Mouse (Mus musculus): ENCODE measurements around the gene Ttc9c. TPM values are rescaled to one million over a fixed set of nuclear protein-coding genes. Genes with fewer than 3 reads are reported as not detected.

The Ttc9c gene
- polyA plus RNA-seq, 2 experiments, result 16.9 to 17.1 TPM

GRCm38 (mm10) chr19:8770567-8771270, 48.4 kb downstream of the Ttc9c start, which contains the start of gene Tmem223:
Tmem223 (plus strand) TSS chr19:8770996.
- peak within 1 kb of the TSS; percentile 80 for H3K27ac ChIP-seq
- H3K27me3 ChIP-seq (ENCODE audit: control insufficient read depth, insufficient read depth, low read length), result no peaks in the 10 kb centered on the region
- ATAC-seq (ENCODE audit: insufficient read depth), result no peak
- TF ChIP-seq EP300 (IDR thresholded peaks at IDR 0.05; ENCODE audit: low read depth), result no peak
- peak; percentile 40 for TF ChIP-seq CTCF (IDR thresholded peaks at IDR 0.05; ENCODE audit: low read depth)
- H3K9ac ChIP-seq (replicated peaks), result peak within 1 kb of the TSS; percentile 93
- peaks cover 67% of the 10 kb centered on the region for H3K36me3 ChIP-seq (replicated peaks; ENCODE audit: control insufficient read depth, insufficient read depth, low read depth)
- DNase-seq (ENCODE audit: low read depth in 3 of 3, low spot score in 3 of 3), result peak in 1 of 3 experiments; percentile 50
- H3K4me3 ChIP-seq (ENCODE audit: insufficient read depth in 1 of 2, low read depth in 2 of 2, low read length in 2 of 2), result peak within 1 kb of the TSS; percentile 89 to 94
- H3K9me3 ChIP-seq (ENCODE audit: control insufficient read depth, low read length), result no peaks in the 10 kb centered on the region; the same call in 1 of the 2 replicates
- WGBS (ENCODE audit: insufficient replicate concordance), result 17% methylated on average over 29 of the region's 29 CpGs
- H3K4me1 ChIP-seq (replicated peaks; ENCODE audit: control insufficient read depth in 2 of 2, insufficient read depth in 2 of 2, low read length in 1 of 2), result peaks cover 24 to 28% of the 10 kb centered on the region in 2 experiments
- H3K4me2 ChIP-seq (ENCODE audit: low read depth), result peak within 1 kb of the TSS; percentile 92

DNA sequence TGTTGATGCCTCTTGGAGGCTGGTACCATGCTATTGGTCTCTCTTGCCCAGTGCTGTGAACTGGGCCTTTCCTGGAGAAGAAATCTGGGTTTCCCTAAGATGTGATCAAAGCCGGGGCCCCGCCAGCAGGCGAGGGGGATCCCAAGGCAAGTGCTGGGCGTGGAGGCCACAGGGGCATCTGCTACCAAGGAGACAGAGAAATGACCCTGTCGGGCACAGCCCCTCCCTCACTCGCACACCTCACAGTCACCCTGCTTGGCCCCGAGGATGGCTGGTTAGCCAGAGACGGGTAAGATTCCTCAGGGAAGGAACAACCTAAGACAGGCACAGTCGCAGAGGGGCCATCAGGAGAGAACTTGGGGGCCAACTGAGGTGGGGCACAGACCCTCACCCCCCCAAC, 53.6 kb downstream of the Ttc9c start:
- Histone ChIP-seq H3K4me2 (ENCODE audit: low read depth) (no peak overlapping the region), H3K36me3 (replicated peaks; ENCODE audit: control insufficient read depth, insufficient read depth, low read depth) (peaks cover 84% of the 10 kb centered on the region), H3K27ac (no peak overlapping the region), H3K27me3 (ENCODE audit: control insufficient read depth, insufficient read depth, low read length) (no peaks in the 10 kb centered on the region), H3K4me3 (ENCODE audit: insufficient read depth in 1 of 2, low read depth in 2 of 2, low read length in 2 of 2) (no peak overlapping the region), H3K9me3 (ENCODE audit: control insufficient read depth, low read length) (no peaks in the 10 kb centered on the region; the same call in 1 of the 2 replicates), H3K9ac (replicated peaks) (no peak overlapping the region), H3K4me1 (replicated peaks; ENCODE audit: control insufficient read depth in 2 of 2, insufficient read depth in 2 of 2, low read length in 1 of 2) (peaks cover 4 to 5% of the 10 kb centered on the region in 2 experiments; a peak in 3 of 4 replicates)
- DNase-seq (ENCODE audit: low read depth in 3 of 3, low spot score in 3 of 3) (no peak), ATAC-seq (ENCODE audit: insufficient read depth) (no peak)
- no peak for TF ChIP-seq CTCF (IDR thresholded peaks at IDR 0.05; ENCODE audit: low read depth)
- WGBS (ENCODE audit: insufficient replicate concordance), result 85% methylated on average over 9 of the region's 9 CpGs

DNA sequence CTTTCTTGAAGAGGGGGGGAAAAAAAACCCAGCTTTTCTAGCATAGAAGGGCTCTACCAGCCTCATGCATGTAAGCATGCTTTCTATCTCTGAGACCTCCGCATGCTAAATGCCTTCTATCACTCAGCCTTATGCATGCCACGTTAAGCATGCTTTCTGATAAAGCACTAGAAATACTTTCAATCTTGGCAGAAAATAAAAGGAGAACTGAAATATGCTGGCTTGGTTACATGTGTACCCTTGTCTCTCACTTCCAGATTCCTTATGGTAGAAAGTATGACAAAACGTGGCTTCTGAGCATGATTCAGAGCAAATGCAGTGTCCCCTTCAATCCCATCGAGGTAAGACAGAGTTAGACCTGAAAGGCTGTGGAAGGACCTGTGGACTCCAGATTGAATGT, 55.9 kb downstream of the Ttc9c start:
- no peak overlapping the region for H3K27ac ChIP-seq
- H3K36me3 ChIP-seq (replicated peaks; ENCODE audit: control insufficient read depth, insufficient read depth, low read depth), result peaks cover 62% of the 10 kb centered on the region
- no peaks in the 10 kb centered on the region for H3K27me3 ChIP-seq (ENCODE audit: control insufficient read depth, insufficient read depth, low read length)
- no peak overlapping the region for H3K4me2 ChIP-seq (ENCODE audit: low read depth)
- 82% methylated on average over 4 of the region's 4 CpGs for WGBS (ENCODE audit: insufficient replicate concordance)
- no peak for TF ChIP-seq CTCF (IDR thresholded peaks at IDR 0.05; ENCODE audit: low read depth)
- no peak for TF ChIP-seq EP300 (IDR thresholded peaks at IDR 0.05; ENCODE audit: low read depth)
- no peaks in the 10 kb centered on the region; the same call in 1 of the 2 replicates for H3K9me3 ChIP-seq (ENCODE audit: control insufficient read depth, low read length)
- no peak overlapping the region for H3K9ac ChIP-seq (replicated peaks)
- ATAC-seq (ENCODE audit: insufficient read depth) (no peak), DNase-seq (ENCODE audit: low read depth in 3 of 3, low spot score in 3 of 3) (no peak)
- H3K4me1 ChIP-seq (replicated peaks; ENCODE audit: control insufficient read depth in 2 of 2, insufficient read depth in 2 of 2, low read length in 1 of 2), result peaks cover 7 to 8% of the 10 kb centered on the region in 2 experiments
- no peak overlapping the region for H3K4me3 ChIP-seq (ENCODE audit: insufficient read depth in 1 of 2, low read depth in 2 of 2, low read length in 2 of 2)

- ATAC-seq (ENCODE audit: insufficient read depth) (no peak), DNase-seq (ENCODE audit: low read depth in 3 of 3, low spot score in 3 of 3) (no peak)
- no peak overlapping the region for H3K4me2 ChIP-seq (ENCODE audit: low read depth)
- H3K4me3 ChIP-seq (ENCODE audit: insufficient read depth in 1 of 2, low read depth in 2 of 2, low read length in 2 of 2), result no peak overlapping the region
- H3K27ac ChIP-seq, result no peak overlapping the region
- TF ChIP-seq CTCF (IDR thresholded peaks at IDR 0.05; ENCODE audit: low read depth), result peak; percentile 32; the same call in 1 of the 2 replicates
- no peak for TF ChIP-seq EP300 (IDR thresholded peaks at IDR 0.05; ENCODE audit: low read depth)
- H3K9me3 ChIP-seq (ENCODE audit: control insufficient read depth, low read length), result no peaks in the 10 kb centered on the region; the same call in 1 of the 2 replicates
- peaks cover 36% of the 10 kb centered on the region for H3K36me3 ChIP-seq (replicated peaks; ENCODE audit: control insufficient read depth, insufficient read depth, low read depth)
- no peak overlapping the region for H3K9ac ChIP-seq (replicated peaks)
- H3K27me3 ChIP-seq (ENCODE audit: control insufficient read depth, insufficient read depth, low read length), result no peaks in the 10 kb centered on the region
- peaks cover 13 to 15% of the 10 kb centered on the region in 2 experiments for H3K4me1 ChIP-seq (replicated peaks; ENCODE audit: control insufficient read depth in 2 of 2, insufficient read depth in 2 of 2, low read length in 1 of 2)
- WGBS (ENCODE audit: insufficient replicate concordance), result 77% methylated on average over 2 of the region's 2 CpGs
These were observed 58.4 kb downstream of the Ttc9c start for GRCm38 (mm10) chr19:8760757-8761156.

Other genes starting within 250 kb of the Ttc9c start
Only the 30 nearest of the 33 such genes appear.
- gene Chrm1, start 155.5 kb downstream of the Ttc9c start, polyA plus RNA-seq (2012; rRNA removed), result under 0.01 and 0.01 TPM in 2 replicates
- gene Chrm1, start 155.5 kb downstream of the Ttc9c start, polyA plus RNA-seq (2014; fragmentation: Nextera tagmentation; extraction: Ambion mirVana), result not detected in 2 replicates
- 78.4 and 82.2 TPM in 2 replicates for gene Slc3a2, start 96.0 kb downstream of the Ttc9c start, polyA plus RNA-seq (2012; rRNA removed)
- 88.5 and 89.1 TPM in 2 replicates for gene Slc3a2, start 96.0 kb downstream of the Ttc9c start, polyA plus RNA-seq (2014; fragmentation: Nextera tagmentation; extraction: Ambion mirVana)
- 27.7 and 34.1 TPM in 2 replicates for gene Wdr74, start 83.5 kb downstream of the Ttc9c start, polyA plus RNA-seq (2012; rRNA removed)
- gene Wdr74, start 83.5 kb downstream of the Ttc9c start, polyA plus RNA-seq (2014; fragmentation: Nextera tagmentation; extraction: Ambion mirVana), result 51.6 and 57.6 TPM in 2 replicates
- 0.65 and 0.78 TPM in 2 replicates for gene 1700092M07Rik, start 78.6 kb downstream of the Ttc9c start, polyA plus RNA-seq (2012; rRNA removed)
- gene 1700092M07Rik, start 78.6 kb downstream of the Ttc9c start, polyA plus RNA-seq (2014; fragmentation: Nextera tagmentation; extraction: Ambion mirVana), result 0.34 and 0.63 TPM in 2 replicates
- gene Stx5a, start 77.9 kb downstream of the Ttc9c start, polyA plus RNA-seq (2012; rRNA removed), result 29.9 and 32.0 TPM in 2 replicates
- gene Stx5a, start 77.9 kb downstream of the Ttc9c start, polyA plus RNA-seq (2014; fragmentation: Nextera tagmentation; extraction: Ambion mirVana), result 36.7 and 36.9 TPM in 2 replicates
- gene Nxf1, start 62.3 kb downstream of the Ttc9c start, polyA plus RNA-seq (2012; rRNA removed), result 66.2 and 90.9 TPM in 2 replicates
- 77.4 and 84.9 TPM in 2 replicates for gene Nxf1, start 62.3 kb downstream of the Ttc9c start, polyA plus RNA-seq (2014; fragmentation: Nextera tagmentation; extraction: Ambion mirVana)
- 38.9 and 53.7 TPM in 2 replicates for gene Tmem223, start 48.3 kb downstream of the Ttc9c start, polyA plus RNA-seq (2012; rRNA removed)
- gene Tmem223, start 48.3 kb downstream of the Ttc9c start, polyA plus RNA-seq (2014; fragmentation: Nextera tagmentation; extraction: Ambion mirVana), result 61.8 and 69.6 TPM in 2 replicates
- 63.0 and 70.8 TPM in 2 replicates for gene Tmem179b, start 44.9 kb downstream of the Ttc9c start, polyA plus RNA-seq (2012; rRNA removed)
- gene Tmem179b, start 44.9 kb downstream of the Ttc9c start, polyA plus RNA-seq (2014; fragmentation: Nextera tagmentation; extraction: Ambion mirVana), result 108 and 117 TPM in 2 replicates
- gene Taf6l, start 32.9 kb downstream of the Ttc9c start, polyA plus RNA-seq (2012; rRNA removed), result 8.3 and 10.0 TPM in 2 replicates
- 7.9 and 8.1 TPM in 2 replicates for gene Taf6l, start 32.9 kb downstream of the Ttc9c start, polyA plus RNA-seq (2014; fragmentation: Nextera tagmentation; extraction: Ambion mirVana)
- gene Polr2g, start 20.8 kb downstream of the Ttc9c start, polyA plus RNA-seq (2012; rRNA removed), result 46.6 and 55.1 TPM in 2 replicates
- 72.8 and 79.7 TPM in 2 replicates for gene Polr2g, start 20.8 kb downstream of the Ttc9c start, polyA plus RNA-seq (2014; fragmentation: Nextera tagmentation; extraction: Ambion mirVana)
- gene Zbtb3, start 16.8 kb downstream of the Ttc9c start, polyA plus RNA-seq (2012; rRNA removed), result 0.90 and 0.98 TPM in 2 replicates
- gene Zbtb3, start 16.8 kb downstream of the Ttc9c start, polyA plus RNA-seq (2014; fragmentation: Nextera tagmentation; extraction: Ambion mirVana), result 1.2 and 1.5 TPM in 2 replicates
- gene Hnrnpul2, start 677 bp upstream of the Ttc9c start, polyA plus RNA-seq (2012; rRNA removed), result 20.5 and 39.5 TPM in 2 replicates
- 2.8 TPM in 2 replicates for gene Hnrnpul2, start 677 bp upstream of the Ttc9c start, polyA plus RNA-seq (2014; fragmentation: Nextera tagmentation; extraction: Ambion mirVana)
- gene AC129217.1, start 10.4 kb upstream of the Ttc9c start, polyA plus RNA-seq (2012; rRNA removed), result 1.3 TPM in 1 of 2 replicates, not detected in the other
- gene AC129217.1, start 10.4 kb upstream of the Ttc9c start, polyA plus RNA-seq (2014; fragmentation: Nextera tagmentation; extraction: Ambion mirVana), result not detected in 2 replicates
- 19.7 and 26.5 TPM in 2 replicates for gene Bscl2, start 18.1 kb upstream of the Ttc9c start, polyA plus RNA-seq (2012; rRNA removed)
- 23.6 and 25.2 TPM in 2 replicates for gene Bscl2, start 18.1 kb upstream of the Ttc9c start, polyA plus RNA-seq (2014; fragmentation: Nextera tagmentation; extraction: Ambion mirVana)
- gene Gng3, start 19.9 kb upstream of the Ttc9c start, polyA plus RNA-seq (2012; rRNA removed), result 0.04 and 0.22 TPM in 2 replicates
- gene Gng3, start 19.9 kb upstream of the Ttc9c start, polyA plus RNA-seq (2014; fragmentation: Nextera tagmentation; extraction: Ambion mirVana), result 0.14 TPM in 2 replicates
- 0.10 and 0.12 TPM in 2 replicates for gene Lrrn4cl, start 31.4 kb upstream of the Ttc9c start, polyA plus RNA-seq (2012; rRNA removed)
- not detected in 2 replicates for gene Lrrn4cl, start 31.4 kb upstream of the Ttc9c start, polyA plus RNA-seq (2014; fragmentation: Nextera tagmentation; extraction: Ambion mirVana)
- 32.0 and 61.2 TPM in 2 replicates for gene Ubxn1, start 52.2 kb upstream of the Ttc9c start, polyA plus RNA-seq (2012; rRNA removed)
- 87.3 and 92.4 TPM in 2 replicates for gene Ubxn1, start 52.2 kb upstream of the Ttc9c start, polyA plus RNA-seq (2014; fragmentation: Nextera tagmentation; extraction: Ambion mirVana)
- 18.5 and 22.2 TPM in 2 replicates for gene Uqcc3, start 61.6 kb upstream of the Ttc9c start, polyA plus RNA-seq (2012; rRNA removed)
- gene Uqcc3, start 61.6 kb upstream of the Ttc9c start, polyA plus RNA-seq (2014; fragmentation: Nextera tagmentation; extraction: Ambion mirVana), result 28.3 and 35.3 TPM in 2 replicates
- gene Lbhd1, start 64.4 kb upstream of the Ttc9c start, polyA plus RNA-seq (2012; rRNA removed), result 3.1 and 3.7 TPM in 2 replicates
- gene Lbhd1, start 64.4 kb upstream of the Ttc9c start, polyA plus RNA-seq (2014; fragmentation: Nextera tagmentation; extraction: Ambion mirVana), result 43.7 and 47.7 TPM in 2 replicates
- not detected in 2 replicates for gene Gm49403, start 64.6 kb upstream of the Ttc9c start, polyA plus RNA-seq (2012; rRNA removed)
- not detected in 2 replicates for gene Gm49403, start 64.6 kb upstream of the Ttc9c start, polyA plus RNA-seq (2014; fragmentation: Nextera tagmentation; extraction: Ambion mirVana)
- 36.7 and 52.7 TPM in 2 replicates for gene 1810009A15Rik, start 69.5 kb upstream of the Ttc9c start, polyA plus RNA-seq (2012; rRNA removed)
- gene 1810009A15Rik, start 69.5 kb upstream of the Ttc9c start, polyA plus RNA-seq (2014; fragmentation: Nextera tagmentation; extraction: Ambion mirVana), result 65.0 and 70.8 TPM in 2 replicates
- gene Gm49416, start 69.6 kb upstream of the Ttc9c start, polyA plus RNA-seq (2012; rRNA removed), result 0.13 TPM in 1 of 2 replicates, not detected in the other
- not detected in 2 replicates for gene Gm49416, start 69.6 kb upstream of the Ttc9c start, polyA plus RNA-seq (2014; fragmentation: Nextera tagmentation; extraction: Ambion mirVana)
- gene Ints5, start 73.7 kb upstream of the Ttc9c start, polyA plus RNA-seq (2012; rRNA removed), result 12.2 and 14.4 TPM in 2 replicates
- gene Ints5, start 73.7 kb upstream of the Ttc9c start, polyA plus RNA-seq (2014; fragmentation: Nextera tagmentation; extraction: Ambion mirVana), result 14.7 and 16.3 TPM in 2 replicates
- 48.7 and 52.2 TPM in 2 replicates for gene Ganab, start 78.7 kb upstream of the Ttc9c start, polyA plus RNA-seq (2012; rRNA removed)
- gene Ganab, start 78.7 kb upstream of the Ttc9c start, polyA plus RNA-seq (2014; fragmentation: Nextera tagmentation; extraction: Ambion mirVana), result 33.7 and 37.0 TPM in 2 replicates
- gene B3gat3, start 101.0 kb upstream of the Ttc9c start, polyA plus RNA-seq (2012; rRNA removed), result 23.1 and 26.6 TPM in 2 replicates
- 15.4 and 15.8 TPM in 2 replicates for gene B3gat3, start 101.0 kb upstream of the Ttc9c start, polyA plus RNA-seq (2014; fragmentation: Nextera tagmentation; extraction: Ambion mirVana)
- gene Rom1, start 110.0 kb upstream of the Ttc9c start, polyA plus RNA-seq (2012; rRNA removed), result 2.6 and 2.8 TPM in 2 replicates
- 1.4 and 1.8 TPM in 2 replicates for gene Rom1, start 110.0 kb upstream of the Ttc9c start, polyA plus RNA-seq (2014; fragmentation: Nextera tagmentation; extraction: Ambion mirVana)
- 10.9 and 11.0 TPM in 2 replicates for gene Eml3, start 110.2 kb upstream of the Ttc9c start, polyA plus RNA-seq (2012; rRNA removed)
- gene Eml3, start 110.2 kb upstream of the Ttc9c start, polyA plus RNA-seq (2014; fragmentation: Nextera tagmentation; extraction: Ambion mirVana), result 5.6 and 7.8 TPM in 2 replicates
- 18.9 and 23.0 TPM in 2 replicates for gene Mta2, start 122.5 kb upstream of the Ttc9c start, polyA plus RNA-seq (2012; rRNA removed)
- 18.5 and 22.8 TPM in 2 replicates for gene Mta2, start 122.5 kb upstream of the Ttc9c start, polyA plus RNA-seq (2014; fragmentation: Nextera tagmentation; extraction: Ambion mirVana)
- gene Tut1, start 134.5 kb upstream of the Ttc9c start, polyA plus RNA-seq (2012; rRNA removed), result 9.3 and 9.5 TPM in 2 replicates
- gene Tut1, start 134.5 kb upstream of the Ttc9c start, polyA plus RNA-seq (2014; fragmentation: Nextera tagmentation; extraction: Ambion mirVana), result 10.0 and 11.5 TPM in 2 replicates
- 120 and 178 TPM in 2 replicates for gene Eef1g, start 147.7 kb upstream of the Ttc9c start, polyA plus RNA-seq (2012; rRNA removed)
- 183 and 201 TPM in 2 replicates for gene Eef1g, start 147.7 kb upstream of the Ttc9c start, polyA plus RNA-seq (2014; fragmentation: Nextera tagmentation; extraction: Ambion mirVana)